Mouse (Mus musculus): ENCODE data around the gene Atxn2. TPM values are rescaled to one million over a fixed set of nuclear protein-coding genes. Genes with fewer than 3 reads are reported as not detected.
"Not testable (repeated sequence)": the region's sequence is repeated elsewhere in the genome, so short reads cannot be mapped to it uniquely, and the experiment has no call there.

Gene Atxn2
- polyA plus RNA-seq, 1 experiment: 111 TPM

DNA sequence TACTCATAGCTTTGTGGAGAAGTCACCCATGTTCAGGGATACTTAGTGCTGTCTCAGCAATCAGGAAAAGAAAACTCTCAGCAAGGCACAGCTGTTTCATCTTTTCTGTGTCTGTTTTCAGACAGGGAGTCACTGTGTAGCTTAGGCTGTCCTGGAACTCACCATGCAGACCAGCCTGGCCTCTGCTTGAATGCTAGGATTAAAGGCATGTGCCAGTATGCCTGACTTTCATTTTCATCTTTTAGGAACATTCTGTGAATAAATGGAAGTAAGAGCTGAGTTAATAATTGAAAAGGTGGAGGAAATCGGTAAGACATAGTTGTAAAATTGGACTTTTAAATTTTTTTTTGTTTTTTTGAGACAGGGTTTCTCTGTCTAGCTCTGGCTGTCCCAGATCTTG, 29.4 kb downstream of the Atxn2 start:
- no peak for TF ChIP-seq CTCF (conservative IDR thresholded peaks at IDR 0.05; ENCODE audit: insufficient read depth, insufficient read length, low read depth, low read length)
- TF ChIP-seq POLR2A (IDR thresholded peaks at IDR 0.05; ENCODE audit: low read depth, low read length): no peak
- DNase-seq: peak; percentile 54
- WGBS: 40% methylated on average over 1 of the region's 1 CpGs
- no peaks in the 10 kb centered on the region for H3K27me3 ChIP-seq (replicated peaks; ENCODE audit: control insufficient read depth, insufficient read depth, low read length)
- no peak overlapping the region for H3K4me3 ChIP-seq (ENCODE audit: insufficient read depth, low read depth, low read length)
- peak overlapping the region; percentile 39; the same call in 1 of the 2 replicates for H3K27ac ChIP-seq (ENCODE audit: insufficient read depth, low read depth, low read length)
- no peaks in the 10 kb centered on the region; the same call in 1 of the 2 replicates for H3K36me3 ChIP-seq (ENCODE audit: control insufficient read depth, insufficient read depth, low read length)
- peaks cover 27% of the 10 kb centered on the region for H3K4me1 ChIP-seq (ENCODE audit: control insufficient read depth, insufficient read depth, low read length)

DNA sequence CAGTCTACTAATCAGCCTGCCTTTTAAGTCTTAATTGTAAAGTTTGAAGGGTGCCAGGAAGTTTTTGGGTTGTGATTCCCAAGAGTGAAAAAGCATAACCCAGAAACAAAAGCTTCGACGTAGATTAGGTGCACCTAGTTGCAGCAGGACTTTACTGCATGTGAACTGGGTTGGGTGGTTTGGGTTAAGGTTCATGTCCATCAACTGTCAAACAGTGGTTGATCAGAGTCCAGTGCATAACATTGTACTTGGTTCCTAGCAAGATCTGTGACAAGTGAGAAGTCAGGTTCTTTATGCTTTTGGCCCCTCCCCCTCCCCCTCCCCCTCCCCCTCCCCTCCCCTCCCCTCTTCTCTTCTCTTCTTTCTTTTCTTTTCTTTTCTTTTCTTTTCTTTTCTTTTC, 31.8 kb downstream of the Atxn2 start:
- H3K27me3 ChIP-seq (replicated peaks; ENCODE audit: control insufficient read depth, insufficient read depth, low read length): no peaks in the 10 kb centered on the region
- peaks cover 24% of the 10 kb centered on the region for H3K4me1 ChIP-seq (ENCODE audit: control insufficient read depth, insufficient read depth, low read length)
- no peak overlapping the region for H3K4me3 ChIP-seq (ENCODE audit: insufficient read depth, low read depth, low read length)
- TF ChIP-seq CTCF (conservative IDR thresholded peaks at IDR 0.05; ENCODE audit: insufficient read depth, insufficient read length, low read depth, low read length) (no peak), POLR2A (IDR thresholded peaks at IDR 0.05; ENCODE audit: low read depth, low read length) (no peak)
- DNase-seq: peak; percentile 60
- H3K27ac ChIP-seq (ENCODE audit: insufficient read depth, low read depth, low read length): no peak overlapping the region
- H3K36me3 ChIP-seq (ENCODE audit: control insufficient read depth, insufficient read depth, low read length): no peaks in the 10 kb centered on the region; the same call in 1 of the 2 replicates
- WGBS: 42% methylated on average over 2 of the region's 2 CpGs

DNA sequence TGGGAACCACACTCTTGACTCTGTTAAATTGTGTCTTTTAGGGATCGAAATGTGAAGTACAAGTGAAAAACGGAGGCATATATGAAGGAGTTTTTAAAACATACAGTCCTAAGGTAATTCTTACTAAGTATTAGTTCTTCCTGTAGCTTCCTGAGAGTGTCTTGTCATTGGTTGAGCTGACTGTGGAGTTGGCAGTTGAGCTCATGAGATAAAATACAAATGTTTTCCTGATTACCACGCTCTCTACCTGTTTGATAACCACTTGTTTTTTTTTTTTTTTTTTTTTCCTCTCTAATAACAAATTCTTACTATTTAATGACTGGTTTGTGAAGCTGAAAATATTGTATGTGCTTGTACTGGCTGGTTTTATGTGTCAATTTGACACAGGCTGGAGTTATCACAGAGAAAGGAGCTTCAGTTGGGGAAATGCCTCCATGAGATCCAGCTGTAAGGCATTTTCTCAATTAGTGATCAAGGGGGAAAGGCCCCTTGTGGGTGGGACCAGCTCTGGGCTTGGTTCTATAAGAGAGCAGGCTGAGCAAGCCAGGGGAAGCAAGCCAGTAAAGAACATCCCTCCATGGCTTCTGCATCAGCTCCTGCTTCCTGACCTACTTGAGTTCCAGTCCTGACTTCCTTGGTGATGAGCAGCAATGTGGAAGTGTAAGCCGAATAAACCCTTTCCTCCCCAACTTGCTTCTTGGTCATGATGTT, 36.9 kb downstream of the Atxn2 start:
- not testable (repeated sequence) for DNase-seq; H3K27me3 ChIP-seq (replicated peaks; ENCODE audit: control insufficient read depth, insufficient read depth, low read length); H3K36me3 ChIP-seq (ENCODE audit: control insufficient read depth, insufficient read depth, low read length); H3K4me1 ChIP-seq (ENCODE audit: control insufficient read depth, insufficient read depth, low read length); H3K27ac ChIP-seq (ENCODE audit: insufficient read depth, low read depth, low read length); H3K4me3 ChIP-seq (ENCODE audit: insufficient read depth, low read depth, low read length)
- WGBS: 90% methylated on average over 4 of the region's 4 CpGs

DNA sequence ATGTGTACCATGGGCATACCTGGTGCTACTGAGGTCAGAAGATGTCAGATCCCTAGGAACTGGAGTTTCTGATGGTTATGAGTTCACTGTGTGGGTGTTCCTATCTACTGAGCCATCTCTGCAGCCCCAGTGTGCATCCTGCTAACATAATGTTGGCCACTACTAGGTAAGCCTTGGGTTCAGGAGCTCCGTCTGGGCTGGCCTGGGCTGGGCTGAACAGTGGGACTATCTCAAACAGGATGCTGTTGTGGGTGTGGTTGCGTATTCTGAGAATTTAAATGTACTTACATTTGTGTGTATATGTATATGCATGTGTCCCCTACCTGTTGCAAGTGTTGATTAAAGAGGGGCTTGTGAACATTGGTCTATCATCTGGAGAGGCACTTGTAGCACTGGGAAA, 38.5 kb downstream of the Atxn2 start:
- no peak overlapping the region for H3K4me3 ChIP-seq (ENCODE audit: insufficient read depth, low read depth, low read length)
- H3K4me1 ChIP-seq (ENCODE audit: control insufficient read depth, insufficient read depth, low read length): no peaks in the 10 kb centered on the region; the same call in 1 of the 2 replicates
- H3K27me3 ChIP-seq (replicated peaks; ENCODE audit: control insufficient read depth, insufficient read depth, low read length): no peaks in the 10 kb centered on the region
- no peak overlapping the region for H3K27ac ChIP-seq (ENCODE audit: insufficient read depth, low read depth, low read length)
- DNase-seq: no peak
- TF ChIP-seq POLR2A (IDR thresholded peaks at IDR 0.05; ENCODE audit: low read depth, low read length) (no peak), CTCF (conservative IDR thresholded peaks at IDR 0.05; ENCODE audit: insufficient read depth, insufficient read length, low read depth, low read length) (no peak)
- 99% methylated on average over 2 of the region's 2 CpGs for WGBS
- H3K36me3 ChIP-seq (ENCODE audit: control insufficient read depth, insufficient read depth, low read length): peaks cover 3% of the 10 kb centered on the region

DNA sequence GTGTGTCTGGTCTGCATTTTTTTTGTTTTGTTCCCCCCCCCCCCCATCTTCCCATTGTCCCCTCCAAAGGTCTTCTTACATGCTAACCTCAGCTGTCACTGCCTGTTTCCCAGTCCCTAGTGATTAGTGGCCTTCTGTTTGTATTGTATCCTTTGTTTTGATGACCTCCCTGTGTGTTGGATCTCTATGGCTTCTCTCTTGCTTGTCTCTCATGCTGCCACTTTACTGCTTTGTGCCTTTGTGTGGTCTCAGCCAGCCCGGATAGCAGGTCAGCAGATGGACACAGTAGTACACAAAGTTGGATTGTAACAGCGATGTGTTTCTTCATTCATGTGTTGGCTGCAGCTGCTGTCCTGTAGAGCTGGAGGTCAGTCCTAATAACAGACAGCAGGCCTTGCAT, 46.8 kb downstream of the Atxn2 start:
- H3K4me3 ChIP-seq (ENCODE audit: insufficient read depth, low read depth, low read length): no peak overlapping the region
- peaks cover 6% of the 10 kb centered on the region; the same call in 1 of the 2 replicates for H3K4me1 ChIP-seq (ENCODE audit: control insufficient read depth, insufficient read depth, low read length)
- peaks cover 4% of the 10 kb centered on the region for H3K36me3 ChIP-seq (ENCODE audit: control insufficient read depth, insufficient read depth, low read length)
- no peak overlapping the region for H3K27ac ChIP-seq (ENCODE audit: insufficient read depth, low read depth, low read length)
- H3K27me3 ChIP-seq (replicated peaks; ENCODE audit: control insufficient read depth, insufficient read depth, low read length): no peaks in the 10 kb centered on the region
- DNase-seq: no peak
- no peak for TF ChIP-seq POLR2A (IDR thresholded peaks at IDR 0.05; ENCODE audit: low read depth, low read length)
- WGBS: 61% methylated on average over 2 of the region's 2 CpGs

DNA sequence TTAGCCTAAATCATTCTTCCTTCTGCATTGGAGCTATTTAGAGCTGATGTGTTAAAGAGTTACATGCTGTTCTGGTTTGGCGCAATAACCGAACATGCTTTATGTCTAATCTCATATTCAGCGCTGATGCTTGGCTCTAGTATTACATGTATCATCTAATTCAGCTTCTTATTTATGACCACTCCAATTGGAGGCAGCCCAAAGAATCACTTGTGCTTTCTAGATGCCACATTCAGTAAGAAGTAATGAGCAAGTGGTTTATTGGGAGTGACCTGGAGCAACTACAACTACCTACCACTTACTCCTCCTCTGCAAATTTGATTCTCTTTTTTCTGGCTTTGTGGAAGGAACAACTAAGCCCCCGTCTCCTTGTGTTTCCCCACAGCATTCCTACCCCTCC, 47.2 kb downstream of the Atxn2 start:
- 91% methylated on average over 4 of the region's 4 CpGs for WGBS
- Histone ChIP-seq H3K4me3 (ENCODE audit: insufficient read depth, low read depth, low read length) (no peak overlapping the region), H3K36me3 (ENCODE audit: control insufficient read depth, insufficient read depth, low read length) (peaks cover 4% of the 10 kb centered on the region), H3K27me3 (replicated peaks; ENCODE audit: control insufficient read depth, insufficient read depth, low read length) (no peaks in the 10 kb centered on the region), H3K27ac (ENCODE audit: insufficient read depth, low read depth, low read length) (no peak overlapping the region), H3K4me1 (ENCODE audit: control insufficient read depth, insufficient read depth, low read length) (peaks cover 7% of the 10 kb centered on the region; the same call in 1 of the 2 replicates)
- TF ChIP-seq CTCF (conservative IDR thresholded peaks at IDR 0.05; ENCODE audit: insufficient read depth, insufficient read length, low read depth, low read length): no peak
- TF ChIP-seq POLR2A (IDR thresholded peaks at IDR 0.05; ENCODE audit: low read depth, low read length): no peak
- no peak for DNase-seq

DNA sequence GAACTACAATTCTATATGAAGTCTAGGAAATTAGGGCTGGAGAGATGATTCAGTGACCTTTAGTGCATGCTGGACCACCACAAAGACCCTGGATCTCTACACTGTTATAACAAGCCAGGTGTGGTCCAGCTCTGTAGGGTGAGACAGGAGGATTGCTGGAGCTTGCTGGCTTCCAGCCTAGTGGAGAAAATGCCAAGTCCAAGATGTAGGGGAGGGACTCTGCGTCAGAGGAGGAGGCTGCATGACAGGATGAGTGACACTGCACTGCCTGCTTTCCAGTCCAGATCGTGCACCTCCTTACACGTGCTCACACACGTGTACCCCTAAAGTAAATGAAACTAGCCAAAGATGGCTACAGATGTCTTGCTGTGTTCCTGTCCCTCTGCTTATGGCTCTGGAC, 48.8 kb downstream of the Atxn2 start:
- H3K36me3 ChIP-seq (ENCODE audit: control insufficient read depth, insufficient read depth, low read length): peaks cover 4% of the 10 kb centered on the region
- H3K4me3 ChIP-seq (ENCODE audit: insufficient read depth, low read depth, low read length): no peak overlapping the region
- H3K27me3 ChIP-seq (replicated peaks; ENCODE audit: control insufficient read depth, insufficient read depth, low read length): no peaks in the 10 kb centered on the region
- 79% methylated on average over 4 of the region's 4 CpGs for WGBS
- TF ChIP-seq POLR2A (IDR thresholded peaks at IDR 0.05; ENCODE audit: low read depth, low read length) (no peak), CTCF (conservative IDR thresholded peaks at IDR 0.05; ENCODE audit: insufficient read depth, insufficient read length, low read depth, low read length) (no peak)
- peaks cover 10% of the 10 kb centered on the region; the same call in 1 of the 2 replicates for H3K4me1 ChIP-seq (ENCODE audit: control insufficient read depth, insufficient read depth, low read length)
- DNase-seq: no peak
- no peak overlapping the region for H3K27ac ChIP-seq (ENCODE audit: insufficient read depth, low read depth, low read length)

Data from kidney, adult 2 months (tissue).